Mouse (Mus musculus): ENCODE measurements around the gene Ispd.

DNA sequence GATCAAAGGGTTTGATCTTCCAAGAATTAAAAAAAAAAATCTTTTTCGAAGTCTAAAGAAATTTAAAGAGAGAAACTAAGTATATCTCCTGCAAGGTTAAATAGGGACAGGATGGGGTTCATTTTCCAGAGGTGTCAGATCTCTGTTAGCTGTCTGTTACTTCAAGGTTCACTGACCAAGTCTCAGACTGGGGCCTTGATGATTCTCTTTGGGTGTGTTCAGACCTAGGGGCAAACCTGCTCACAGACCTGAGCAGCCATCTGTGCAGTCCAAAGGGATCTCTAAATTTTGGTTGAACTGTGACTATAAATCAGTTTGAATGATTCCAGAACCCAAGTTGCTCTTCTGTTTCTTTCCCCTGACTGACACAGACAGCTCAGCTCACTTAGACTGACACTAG is 344.8 kb downstream of the Ispd start:
- TF ChIP-seq EP300 (IDR thresholded peaks at IDR 0.05) (no peak), CTCF (IDR thresholded peaks at IDR 0.05) (no peak)

Measured in lung, postnatal 0 days (tissue).